5 mouse cellular contexts compared by ENCODE assay signal in genomic region chr10:21398873-21399425, GRCm38 (mm10). TPM values are rescaled to one million over a fixed set of nuclear protein-coding genes. Genes with fewer than 3 reads are reported as not detected.
"Had no signal": no experiment of that assay in that cellular context is flagged by ENCODE, and none has a peak within 500 bp of the region (broad histone marks: within the 10 kb centered on the region; RNA-seq: fewer than 3 reads in every experiment).

No protein-coding gene starts in this region.

RNA-seq across cellular contexts. Expression of gene Aldh8a1, which starts 21.9 kb away (rescaled TPM):
- polyA plus RNA-seq: limb, embryonic 11.5 days; limb, embryonic 15.5 days; lung, embryonic 14.5 days; midbrain, embryonic 14.5 days; small intestine, adult 2 months had no signal
